Mouse (Mus musculus): ENCODE data around the gene Gca. TPM values are rescaled to one million over a fixed set of nuclear protein-coding genes. Genes with fewer than 3 reads are reported as not detected.
"Not testable (repeated sequence)": the region's sequence is repeated elsewhere in the genome, so short reads cannot be mapped to it uniquely, and the experiment has no call there.

Gene Gca
- total and polyA plus RNA-seq, 2 experiments from 2014 or later: 1.5 to 4.2 TPM

GRCm38 (mm10) chr2:62685934-62686333, 21.8 kb downstream of the Gca start:
- no peak for DNase-seq
- 87% methylated on average over 6 of the region's 6 CpGs for WGBS
- Histone ChIP-seq H3K9ac (no peak overlapping the region), H3K27me3 (ENCODE audit: insufficient read depth, low read length) (no peaks in the 10 kb centered on the region), H3K4me1 (ENCODE audit: insufficient read depth) (no peaks in the 10 kb centered on the region), H3K9me3 (ENCODE audit: low read length) (no peaks in the 10 kb centered on the region), H3K4me2 (ENCODE audit: low read depth) (no peak overlapping the region), H3K27ac (ENCODE audit: low read depth, low read length) (no peak overlapping the region), H3K36me3 (ENCODE audit: insufficient read depth) (no peaks in the 10 kb centered on the region), H3K4me3 (ENCODE audit: low read depth, low read length) (no peak overlapping the region)
- TF ChIP-seq CTCF (IDR thresholded peaks at IDR 0.05; ENCODE audit: low read depth): no peak
- ATAC-seq: no peak

- no peaks in the 10 kb centered on the region for H3K4me1 ChIP-seq (ENCODE audit: insufficient read depth)
- H3K4me2 ChIP-seq (ENCODE audit: low read depth): no peak overlapping the region
- DNase-seq: no peak
- peaks cover 11% of the 10 kb centered on the region; the same call in 1 of the 2 replicates for H3K36me3 ChIP-seq (ENCODE audit: insufficient read depth)
- no peaks in the 10 kb centered on the region for H3K9me3 ChIP-seq (ENCODE audit: low read length)
- no peak for TF ChIP-seq CTCF (IDR thresholded peaks at IDR 0.05; ENCODE audit: low read depth)
- ATAC-seq: no peak
- H3K9ac ChIP-seq: no peak overlapping the region
- H3K27me3 ChIP-seq (ENCODE audit: insufficient read depth, low read length): no peaks in the 10 kb centered on the region
- H3K27ac ChIP-seq (ENCODE audit: low read depth, low read length): no peak overlapping the region
- 91% methylated on average over 3 of the region's 3 CpGs for WGBS
- H3K4me3 ChIP-seq (ENCODE audit: low read depth, low read length): no peak overlapping the region
Observed at GRCm38 (mm10) chr2:62706313-62706712, 42.2 kb downstream of the Gca start.

- no peak overlapping the region for H3K27ac ChIP-seq (ENCODE audit: low read depth, low read length)
- DNase-seq (no peak), ATAC-seq (no peak)
- 81% methylated on average over 1 of the region's 1 CpGs for WGBS
- no peak for TF ChIP-seq CTCF (IDR thresholded peaks at IDR 0.05; ENCODE audit: low read depth)
- H3K36me3 ChIP-seq (ENCODE audit: insufficient read depth): peaks cover 10% of the 10 kb centered on the region; the same call in 1 of the 2 replicates
- H3K4me3 ChIP-seq (ENCODE audit: low read depth, low read length): no peak overlapping the region
- H3K9ac ChIP-seq: no peak overlapping the region
- H3K27me3 ChIP-seq (ENCODE audit: insufficient read depth, low read length): no peaks in the 10 kb centered on the region
- no peaks in the 10 kb centered on the region for H3K4me1 ChIP-seq (ENCODE audit: insufficient read depth)
- no peak overlapping the region for H3K4me2 ChIP-seq (ENCODE audit: low read depth)
- no peaks in the 10 kb centered on the region for H3K9me3 ChIP-seq (ENCODE audit: low read length)
Observed at GRCm38 (mm10) chr2:62709633-62710032, 45.5 kb downstream of the Gca start.

- not testable (repeated sequence) for H3K36me3 ChIP-seq (ENCODE audit: insufficient read depth); H3K27ac ChIP-seq (ENCODE audit: low read depth, low read length); H3K9me3 ChIP-seq (ENCODE audit: low read length); DNase-seq; H3K9ac ChIP-seq; H3K4me3 ChIP-seq (ENCODE audit: low read depth, low read length); ATAC-seq; H3K27me3 ChIP-seq (ENCODE audit: insufficient read depth, low read length); H3K4me2 ChIP-seq (ENCODE audit: low read depth); H3K4me1 ChIP-seq (ENCODE audit: insufficient read depth)
- WGBS: 88% methylated on average over 4 of the region's 4 CpGs
Observed at GRCm38 (mm10) chr2:62714362-62714761, 50.3 kb downstream of the Gca start.

- DNase-seq (no peak), ATAC-seq (no peak)
- no peak overlapping the region for H3K27ac ChIP-seq (ENCODE audit: low read depth, low read length)
- H3K27me3 ChIP-seq (ENCODE audit: insufficient read depth, low read length): no peaks in the 10 kb centered on the region
- H3K36me3 ChIP-seq (ENCODE audit: insufficient read depth): 0 out of 2 replicates have a peak, but pooled peaks cover 4% of the 10 kb centered on the region
- no peak overlapping the region for H3K4me3 ChIP-seq (ENCODE audit: low read depth, low read length)
- H3K4me1 ChIP-seq (ENCODE audit: insufficient read depth): no peaks in the 10 kb centered on the region
- H3K4me2 ChIP-seq (ENCODE audit: low read depth): no peak overlapping the region
- 83% methylated on average over 4 of the region's 4 CpGs for WGBS
- no peaks in the 10 kb centered on the region for H3K9me3 ChIP-seq (ENCODE audit: low read length)
- TF ChIP-seq CTCF (IDR thresholded peaks at IDR 0.05; ENCODE audit: low read depth): no peak
- H3K9ac ChIP-seq: no peak overlapping the region
Observed at GRCm38 (mm10) chr2:62715260-62715659, 51.2 kb downstream of the Gca start.

- WGBS: 76% methylated on average over 6 of the region's 6 CpGs
Observed at GRCm38 (mm10) chr2:62717270-62717669, 53.2 kb downstream of the Gca start.

GRCm38 (mm10) chr2:62718411-62718810, 54.3 kb downstream of the Gca start:
- TF ChIP-seq CTCF (IDR thresholded peaks at IDR 0.05; ENCODE audit: low read depth): no peak
- H3K27me3 ChIP-seq (ENCODE audit: insufficient read depth, low read length): no peaks in the 10 kb centered on the region
- H3K4me3 ChIP-seq (ENCODE audit: low read depth, low read length): no peak overlapping the region
- no peaks in the 10 kb centered on the region for H3K9me3 ChIP-seq (ENCODE audit: low read length)
- WGBS: 22% methylated on average over 1 of the region's 1 CpGs
- no peak overlapping the region for H3K9ac ChIP-seq
- DNase-seq (peak; percentile 36), ATAC-seq (peak; percentile 88)
- 0 out of 2 replicates have a peak, but pooled peaks cover 4% of the 10 kb centered on the region for H3K36me3 ChIP-seq (ENCODE audit: insufficient read depth)
- no peak overlapping the region for H3K4me2 ChIP-seq (ENCODE audit: low read depth)
- no peak overlapping the region for H3K27ac ChIP-seq (ENCODE audit: low read depth, low read length)
- no peaks in the 10 kb centered on the region for H3K4me1 ChIP-seq (ENCODE audit: insufficient read depth)

More at GRCm38 (mm10) chr2:62717270-62717669, 53.2 kb downstream of the Gca start:
- Histone ChIP-seq H3K4me2 (ENCODE audit: low read depth) (no peak overlapping the region), H3K9me3 (ENCODE audit: low read length) (no peaks in the 10 kb centered on the region), H3K27ac (ENCODE audit: low read depth, low read length) (0 out of 2 replicates have a peak overlapping the region, but pooled peaks have one; percentile 42), H3K27me3 (ENCODE audit: insufficient read depth, low read length) (no peaks in the 10 kb centered on the region), H3K4me3 (ENCODE audit: low read depth, low read length) (no peak overlapping the region), H3K9ac (no peak overlapping the region), H3K36me3 (ENCODE audit: insufficient read depth) (0 out of 2 replicates have a peak, but pooled peaks cover 4% of the 10 kb centered on the region), H3K4me1 (ENCODE audit: insufficient read depth) (no peaks in the 10 kb centered on the region)
- TF ChIP-seq CTCF (IDR thresholded peaks at IDR 0.05; ENCODE audit: low read depth): no peak
- DNase-seq (no peak), ATAC-seq (no peak)

All from forebrain, postnatal 0 days (tissue).